Mouse (Mus musculus) ES-E14 (cell line): ENCODE data around the gene Bcl2l10. TPM values are rescaled to one million over a fixed set of nuclear protein-coding genes. Genes with fewer than 3 reads are reported as not detected.

Experiments
- DNase-seq: peaks from one replicate; pipeline ENCODE4 v3.0.0-alpha.2; 2013; ENCODE audit warnings: low read depth, low spot score
- H3K27ac ChIP-seq: 2 replicates; pipeline ENCODE4 v1.5.1; 2012; ENCODE audit warnings: low read depth, mild to moderate bottlenecking, low read length, moderate library complexity, mixed read lengths; ENCODE audit not compliant: poor library complexity, insufficient read depth, severe bottlenecking
- H3K36me3 ChIP-seq: 2 replicates; pipeline ENCODE4 v1.6.1; 2012; ENCODE audit warnings: mild to moderate bottlenecking, low read length, moderate library complexity, mixed read lengths; ENCODE audit not compliant: control insufficient read depth, poor library complexity, insufficient read depth, severe bottlenecking
- H3K4me1 ChIP-seq, 2 experiments: fragments of 150-350 bp in 1 of 2; sonication (generic) in 1 of 2; 2 replicates each; pipeline ENCODE4 v1.6.1; 2012; ENCODE audit warnings: low read length in 2 of 2, mild to moderate bottlenecking in 1 of 2, mixed read lengths in 1 of 2; ENCODE audit not compliant: control insufficient read depth in 2 of 2, insufficient read depth in 2 of 2, poor library complexity in 1 of 2
- H3K4me3 ChIP-seq, 2 experiments: fragments of 150-350 bp in 1 of 2; sonication (generic) in 1 of 2; 2 replicates each; pipeline ENCODE4 v1.5.1; 2012; ENCODE audit warnings: low read length in 2 of 2, low read depth in 1 of 2, mild to moderate bottlenecking in 1 of 2, mixed read lengths in 1 of 2; ENCODE audit not compliant: insufficient read depth in 1 of 2, poor library complexity in 1 of 2, severe bottlenecking in 1 of 2
- H3K9ac ChIP-seq: 2 replicates; pipeline ENCODE4 v1.6.1; 2012; ENCODE audit warnings: low read depth, mild to moderate bottlenecking, low read length, mixed read lengths; ENCODE audit not compliant: poor library complexity, insufficient read depth, severe bottlenecking
- H3K9me3 ChIP-seq: fragments of 150-350 bp; sonication (generic); 2 replicates; pipeline ENCODE4 v1.6.1; 2012; ENCODE audit warnings: low read depth, mild to moderate bottlenecking, low read length; ENCODE audit not compliant: control insufficient read depth, insufficient read depth
- CHD2 ChIP-seq: IDR thresholded peaks from 2 replicates; pipeline ENCODE4 v1.6.1; 2014; ENCODE audit warnings: mild to moderate bottlenecking, low read depth, low read length, inconsistent platforms
- HCFC1 ChIP-seq: IDR thresholded peaks from 2 replicates; pipeline ENCODE4 v1.6.1; 2012; ENCODE audit warnings: low read length, inconsistent platforms, borderline replicate concordance; ENCODE audit not compliant: insufficient read depth
- MAFK ChIP-seq: IDR thresholded peaks from 2 replicates; pipeline ENCODE4 v1.6.1; 2014; ENCODE audit warnings: mild to moderate bottlenecking, low read depth, low read length, inconsistent platforms; ENCODE audit not compliant: insufficient read depth
- ZC3H11A ChIP-seq: IDR thresholded peaks from 2 replicates; pipeline ENCODE4 v1.6.1; 2012; ENCODE audit warnings: low read depth, mild to moderate bottlenecking, inconsistent platforms, low read length, borderline replicate concordance
- ZNF384 ChIP-seq: IDR thresholded peaks from 2 replicates; pipeline ENCODE4 v1.6.1; 2012; ENCODE audit warnings: low read depth, low read length, inconsistent platforms
- in situ Hi-C, 2 experiments: fragments of 600-800 bp; cut with MboI; formaldehyde crosslinking; loops; one replicate each; pipeline ENCODE4 v1.15.1; 2025; ENCODE audit warnings: low sequenced_read_pairs in 2 of 2, inconsistent platforms in 1 of 2; ENCODE audit not compliant: unreplicated experiment in 2 of 2
- total RNA-seq: library from RNA; depleted of rRNA; stranded (reverse); fragments of 300-350 nt; gene quantifications from 2 replicates; pipeline ENCODE4 v1.2.3, GENCODE M21; 2012

Gene Bcl2l10
- total RNA-seq, 1 experiment: 0.71 TPM

- H3K4me1 ChIP-seq: peaks cover 0 to 1% of the 10 kb centered on the region in 2 experiments; a peak in 1 of 4 replicates
- no peak overlapping the region for H3K9ac ChIP-seq
- peaks cover 7% of the 10 kb centered on the region; the same call in 1 of the 2 replicates for H3K36me3 ChIP-seq
- DNase-seq: no peak
- no peak overlapping the region for H3K27ac ChIP-seq
- no peak for TF ChIP-seq MAFK
- TF ChIP-seq ZC3H11A: no peak
- no peak for TF ChIP-seq ZNF384
- no peak for TF ChIP-seq HCFC1
- no peak for TF ChIP-seq CHD2
- H3K9me3 ChIP-seq: no peaks in the 10 kb centered on the region
- no peak overlapping the region for H3K4me3 ChIP-seq
- in situ Hi-C loops: no loop called here
Measured at GRCm38 (mm10) chr9:75342433-75342832, 5.1 kb upstream of the Bcl2l10 start.

DNA sequence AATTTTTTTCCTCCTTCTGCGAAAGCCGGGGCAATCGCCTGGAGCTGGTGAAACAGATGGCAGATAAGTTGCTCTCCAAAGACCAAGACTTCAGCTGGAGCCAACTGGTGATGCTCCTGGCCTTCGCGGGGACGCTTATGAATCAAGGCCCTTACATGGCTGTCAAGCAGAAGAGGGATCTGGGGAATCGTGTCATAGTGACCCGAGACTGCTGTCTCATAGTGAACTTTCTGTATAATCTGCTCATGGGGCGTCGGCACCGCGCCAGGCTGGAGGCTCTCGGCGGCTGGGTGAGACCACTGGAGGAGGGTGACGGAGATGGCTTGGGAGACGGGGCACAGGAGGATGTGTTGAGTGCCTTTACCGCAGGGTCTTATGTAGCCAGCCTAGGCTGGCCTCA lies 508 bp downstream of the Bcl2l10 start:
- in situ Hi-C loops: no loop called here
- H3K27ac ChIP-seq: no peak overlapping the region
- H3K4me1 ChIP-seq: peaks cover 0 to 7% of the 10 kb centered on the region in 2 experiments; a peak in 2 of 4 replicates
- TF ChIP-seq HCFC1 (no peak), ZNF384 (no peak; the same call in 1 of the 2 replicates), MAFK (no peak), CHD2 (no peak), ZC3H11A (no peak)
- H3K36me3 ChIP-seq: peaks cover 3% of the 10 kb centered on the region; the same call in 1 of the 2 replicates
- H3K9me3 ChIP-seq: no peaks in the 10 kb centered on the region
- peak overlapping the region; percentile 13; the same call in 1 of the 2 replicates for H3K9ac ChIP-seq
- H3K4me3 ChIP-seq: peak overlapping the region; percentile 37 to 54; a peak in 3 of 4 replicates
- no peak for DNase-seq

DNA sequence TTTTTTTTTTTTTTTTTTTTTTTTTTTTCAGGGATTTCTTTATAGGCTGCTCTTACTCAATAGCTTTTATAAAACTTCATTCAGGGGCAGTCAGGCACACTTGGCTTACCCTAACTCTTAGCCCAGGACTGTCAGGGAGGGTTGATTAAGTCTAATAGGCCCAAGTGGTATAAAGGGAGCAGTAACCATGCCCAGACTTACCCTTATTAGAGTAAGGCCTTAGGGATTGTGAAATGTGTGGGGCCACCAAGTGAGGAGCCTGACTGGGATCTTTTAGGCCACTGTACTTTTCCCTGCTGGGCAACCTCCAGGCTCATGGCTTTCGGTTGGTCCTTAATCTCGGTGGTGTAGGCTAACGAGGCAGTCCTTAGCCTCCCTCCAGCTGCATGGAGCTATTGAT lies 1.1 kb downstream of the Bcl2l10 start:
- H3K36me3 ChIP-seq: peaks cover 3% of the 10 kb centered on the region; the same call in 1 of the 2 replicates
- DNase-seq: no peak
- H3K4me1 ChIP-seq: peaks cover 2 to 13% of the 10 kb centered on the region in 2 experiments; a peak in 2 of 4 replicates
- no peak overlapping the region for H3K27ac ChIP-seq
- no peak for TF ChIP-seq MAFK
- TF ChIP-seq HCFC1: no peak
- TF ChIP-seq ZC3H11A: no peak
- no peak for TF ChIP-seq CHD2
- TF ChIP-seq ZNF384: no peak; the same call in none of the 2 replicates
- no peak overlapping the region for H3K9ac ChIP-seq
- H3K9me3 ChIP-seq: no peaks in the 10 kb centered on the region
- no peak overlapping the region for H3K4me3 ChIP-seq
- in situ Hi-C loops: no loop called here

DNA sequence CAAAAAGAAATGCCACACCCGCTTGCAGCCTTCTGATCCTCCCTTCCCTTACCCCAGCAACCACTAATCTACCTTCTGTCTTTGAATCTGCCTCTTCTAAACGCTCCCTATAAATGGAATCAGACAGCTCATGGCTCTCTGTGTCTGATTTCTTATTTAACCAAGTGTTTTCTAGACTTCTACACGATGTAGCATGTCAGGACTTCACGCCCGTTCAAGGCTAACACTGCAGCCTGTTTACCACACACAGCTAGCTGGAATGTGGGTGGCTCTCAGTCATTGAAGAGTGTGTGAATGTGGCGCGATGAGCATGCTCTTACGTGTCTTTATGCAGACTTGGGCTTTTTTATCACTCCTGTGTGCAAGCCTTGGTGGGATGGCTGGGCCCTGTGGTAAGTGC lies 5.5 kb downstream of the Bcl2l10 start:
- Histone ChIP-seq H3K9me3 (no peaks in the 10 kb centered on the region), H3K36me3 (no peaks in the 10 kb centered on the region), H3K27ac (peak overlapping the region; percentile 14; the same call in 1 of the 2 replicates), H3K4me1 (peaks cover 6 to 18% of the 10 kb centered on the region in 2 experiments; a peak in 3 of 4 replicates), H3K9ac (peak overlapping the region; percentile 17; the same call in 1 of the 2 replicates), H3K4me3 (no peak overlapping the region)
- DNase-seq: no peak
- in situ Hi-C loops: no loop called here
- TF ChIP-seq MAFK (no peak), HCFC1 (no peak), ZC3H11A (no peak), ZNF384 (no peak), CHD2 (no peak)

DNA sequence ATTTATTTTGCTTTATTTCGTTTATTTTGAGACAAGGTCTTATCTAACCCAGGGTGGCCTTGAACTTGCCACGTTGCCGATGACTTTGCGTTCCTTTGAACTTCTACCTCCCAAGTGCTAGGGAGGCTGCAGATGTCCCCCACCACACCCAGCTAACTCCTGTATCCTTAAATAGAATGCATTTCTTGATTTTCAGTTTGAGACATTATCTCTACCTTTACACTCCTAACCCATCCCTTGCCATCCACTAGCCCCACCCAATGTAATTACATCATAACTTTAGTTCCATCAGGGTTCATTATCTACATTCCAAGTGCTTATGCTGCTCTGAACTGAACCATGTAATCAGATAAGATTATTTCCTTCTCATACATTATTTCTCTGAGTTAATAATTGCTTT lies 8.2 kb downstream of the Bcl2l10 start:
- Histone ChIP-seq H3K9me3 (no peaks in the 10 kb centered on the region), H3K4me1 (peaks cover 6 to 16% of the 10 kb centered on the region in 2 experiments; a peak in 3 of 4 replicates), H3K36me3 (no peaks in the 10 kb centered on the region), H3K9ac (no peak overlapping the region), H3K27ac (no peak overlapping the region), H3K4me3 (no peak overlapping the region)
- TF ChIP-seq CHD2 (no peak), ZC3H11A (no peak), MAFK (no peak), ZNF384 (no peak), HCFC1 (no peak)
- no peak for DNase-seq
- in situ Hi-C loops: no loop called here
